ENCODE assay signal across 8 mouse cellular contexts in the genomic region with DNA sequence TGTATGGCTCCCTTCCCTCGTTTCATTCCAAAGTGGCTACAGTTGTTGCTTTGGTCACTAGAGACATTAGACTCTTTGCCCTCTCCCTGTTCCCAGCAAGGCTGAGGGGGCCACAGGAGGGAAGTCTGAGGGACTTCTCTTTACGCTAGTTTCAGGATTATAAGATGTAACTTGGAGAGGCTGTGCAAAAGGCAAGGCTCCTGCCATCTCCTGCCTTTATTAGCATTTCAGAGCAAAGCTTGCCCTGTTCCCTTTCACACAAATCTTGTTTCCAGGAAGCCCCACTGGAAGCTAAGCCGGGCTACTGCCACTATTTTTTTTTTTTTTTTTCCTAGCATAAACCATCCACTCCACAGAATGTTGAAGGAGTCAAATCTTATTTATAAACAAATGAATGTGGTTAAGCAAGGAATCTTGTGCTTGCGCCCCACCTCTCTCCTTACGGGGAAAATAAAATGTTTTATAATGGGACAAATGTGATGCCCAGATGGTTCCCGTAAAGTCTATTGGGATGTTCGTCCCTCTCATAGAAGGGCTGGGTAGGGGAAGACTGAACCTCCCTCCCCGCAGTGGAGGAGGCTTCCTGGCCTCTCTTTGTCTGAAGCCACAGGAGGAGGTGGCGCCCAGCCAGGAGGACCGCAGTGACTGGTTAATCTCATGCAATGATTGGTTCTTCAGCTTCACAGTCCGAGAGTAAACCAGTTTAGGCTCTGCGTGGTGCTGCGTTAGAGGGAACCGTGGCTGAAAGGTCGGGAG.
A peak's percentile ranks its signal among the peaks of the same experiment; 100 is the strongest.
DNase-seq lines count a peak whose midpoint lies in the region; ATAC-seq and TF ChIP-seq lines count a peak whose summit lies in the region.

No protein-coding gene starts in this region.

- peak overlapping the region; percentile 17; the same call in 1 of the 2 replicates for H3K9ac ChIP-seq in forebrain, embryonic 12.5 days
- 0 out of 2 replicates have a peak overlapping the region, but pooled peaks have one; percentile 15 for H3K9ac ChIP-seq in heart, postnatal 0 days (replicated peaks; ENCODE audit: low read depth, low read length)

- WGBS in forebrain, embryonic 12.5 days = 1% methylated on average over 15 of the region's 15 CpGs
- 9% methylated on average over 15 of the region's 15 CpGs for WGBS in heart, postnatal 0 days
- WGBS in small intestine, adult 2 months = 24% methylated on average over 15 of the region's 15 CpGs

- DNase-seq in MN1 (ENCODE audit: low spot score) = peak; percentile 81
- peak; percentile 69 for DNase-seq in heart, postnatal 0 days (ENCODE audit: low spot score)
- peak; percentile 78 for DNase-seq in kidney, postnatal 14 days
- DNase-seq in lung, postnatal 36 days = peak; percentile 69
- DNase-seq in thymus, adult 18-20 months = no peak

- H3K4me3 ChIP-seq in brown adipose tissue, adult 24 weeks (ENCODE audit: insufficient read depth, low read depth, low read length) = peak overlapping the region; percentile 11
- H3K4me3 ChIP-seq in forebrain, embryonic 12.5 days (replicated peaks) = no peak overlapping the region
- H3K4me3 ChIP-seq in heart, postnatal 0 days (ENCODE audit: low read depth, low read length) = peak overlapping the region; percentile 25
- H3K4me3 ChIP-seq in small intestine, adult 2 months (ENCODE audit: low read depth, low read length) = no peak overlapping the region

- peaks cover 19% of the 10 kb centered on the region for H3K4me1 ChIP-seq in brown adipose tissue, adult 24 weeks (ENCODE audit: control insufficient read depth, insufficient read depth, insufficient read length, low read length)
- peaks cover 42% of the 10 kb centered on the region for H3K4me1 ChIP-seq in forebrain, embryonic 12.5 days
- H3K4me1 ChIP-seq in heart, postnatal 0 days (ENCODE audit: control insufficient read depth, insufficient read depth) = peaks cover 16% of the 10 kb centered on the region; the same call in 1 of the 2 replicates
- H3K4me1 ChIP-seq in small intestine, adult 2 months (ENCODE audit: control insufficient read depth, insufficient read depth, insufficient read length, low read length) = peaks cover 5% of the 10 kb centered on the region; the same call in 1 of the 2 replicates

- TF ChIP-seq POLR2A in small intestine, adult 2 months (IDR thresholded peaks at IDR 0.05; ENCODE audit: low read depth, low read length) = no peak

- H3K9me3 ChIP-seq in forebrain, embryonic 12.5 days = no peaks in the 10 kb centered on the region
- H3K9me3 ChIP-seq in heart, postnatal 0 days (replicated peaks; ENCODE audit: control insufficient read depth, low read length) = no peaks in the 10 kb centered on the region; the same call in 1 of the 2 replicates

- peak overlapping the region; percentile 43 for H3K4me2 ChIP-seq in forebrain, embryonic 12.5 days
- peak overlapping the region; percentile 55 for H3K4me2 ChIP-seq in heart, postnatal 0 days (ENCODE audit: low read depth, low read length)

- H3K36me3 ChIP-seq in forebrain, embryonic 12.5 days (replicated peaks) = no peaks in the 10 kb centered on the region
- H3K36me3 ChIP-seq in heart, postnatal 0 days (replicated peaks; ENCODE audit: control insufficient read depth, insufficient read depth, low read length) = no peaks in the 10 kb centered on the region
- H3K36me3 ChIP-seq in small intestine, adult 2 months (ENCODE audit: control insufficient read depth, insufficient read depth, low read length) = no peaks in the 10 kb centered on the region

- TF ChIP-seq CTCF in heart, postnatal 0 days (IDR thresholded peaks at IDR 0.05; ENCODE audit: low read depth) = no peak
- TF ChIP-seq CTCF in small intestine, adult 2 months (IDR thresholded peaks at IDR 0.05; ENCODE audit: extremely low read depth, insufficient read length, insufficient replicate concordance, low read depth, low read length) = no peak

- H3K27ac ChIP-seq in brown adipose tissue, adult 24 weeks (replicated peaks; ENCODE audit: low read depth, low read length) = peak overlapping the region; percentile 0; the same call in 1 of the 2 replicates
- peak overlapping the region; percentile 73 for H3K27ac ChIP-seq in forebrain, embryonic 12.5 days
- peak overlapping the region; percentile 41; the same call in 1 of the 2 replicates for H3K27ac ChIP-seq in heart, postnatal 0 days (ENCODE audit: low read depth)
- H3K27ac ChIP-seq in small intestine, adult 2 months (ENCODE audit: insufficient read depth, low read depth, low read length) = 0 out of 2 replicates have a peak overlapping the region, but pooled peaks have one; percentile 0

- peak; percentile 86 for ATAC-seq in forebrain, embryonic 12.5 days (ENCODE audit: low FRiP score)
- ATAC-seq in heart, postnatal 0 days (ENCODE audit: insufficient read depth, low read depth) = peak; percentile 76

- H3K27me3 ChIP-seq in forebrain, embryonic 12.5 days = no peaks in the 10 kb centered on the region
- no peaks in the 10 kb centered on the region for H3K27me3 ChIP-seq in heart, postnatal 0 days (ENCODE audit: control insufficient read depth, insufficient read depth, low read length)
- no peaks in the 10 kb centered on the region for H3K27me3 ChIP-seq in small intestine, adult 2 months (ENCODE audit: control insufficient read depth, insufficient read depth, low read length)

- no peak for TF ChIP-seq EP300 in heart, postnatal 0 days (IDR thresholded peaks at IDR 0.05; ENCODE audit: low read depth)

Comparison
In these comparisons a context has a peak if more than half of its experiments do, and no peak if none do; other contexts are left out.
1. DNase-seq: peak in MN1 (single experiment), heart, postnatal 0 days (single experiment), kidney, postnatal 14 days (single experiment) and lung, postnatal 36 days (single experiment); none in thymus, adult 18-20 months (0 of 2).
2. H3K27ac ChIP-seq: peak in every context shown above with its lines; median percentile 73 in forebrain, embryonic 12.5 days; 41 in heart, postnatal 0 days; 0 in brown adipose tissue, adult 24 weeks; 0 in small intestine, adult 2 months.
3. H3K4me3 ChIP-seq: peak in brown adipose tissue, adult 24 weeks (single experiment) and heart, postnatal 0 days (single experiment); none in forebrain, embryonic 12.5 days (single experiment) and small intestine, adult 2 months (single experiment).